Mouse (Mus musculus): ENCODE results near the gene Pnp. TPM values are rescaled to one million over a fixed set of nuclear protein-coding genes. Genes with fewer than 3 reads are reported as not detected.
"Not testable (repeated sequence)": the region's sequence is repeated elsewhere in the genome, so short reads cannot be mapped to it uniquely, and the experiment has no call there.

The Pnp gene
- total RNA-seq (2021) = 10 to 100 TPM; 12.8 to 13.2 TPM

DNA sequence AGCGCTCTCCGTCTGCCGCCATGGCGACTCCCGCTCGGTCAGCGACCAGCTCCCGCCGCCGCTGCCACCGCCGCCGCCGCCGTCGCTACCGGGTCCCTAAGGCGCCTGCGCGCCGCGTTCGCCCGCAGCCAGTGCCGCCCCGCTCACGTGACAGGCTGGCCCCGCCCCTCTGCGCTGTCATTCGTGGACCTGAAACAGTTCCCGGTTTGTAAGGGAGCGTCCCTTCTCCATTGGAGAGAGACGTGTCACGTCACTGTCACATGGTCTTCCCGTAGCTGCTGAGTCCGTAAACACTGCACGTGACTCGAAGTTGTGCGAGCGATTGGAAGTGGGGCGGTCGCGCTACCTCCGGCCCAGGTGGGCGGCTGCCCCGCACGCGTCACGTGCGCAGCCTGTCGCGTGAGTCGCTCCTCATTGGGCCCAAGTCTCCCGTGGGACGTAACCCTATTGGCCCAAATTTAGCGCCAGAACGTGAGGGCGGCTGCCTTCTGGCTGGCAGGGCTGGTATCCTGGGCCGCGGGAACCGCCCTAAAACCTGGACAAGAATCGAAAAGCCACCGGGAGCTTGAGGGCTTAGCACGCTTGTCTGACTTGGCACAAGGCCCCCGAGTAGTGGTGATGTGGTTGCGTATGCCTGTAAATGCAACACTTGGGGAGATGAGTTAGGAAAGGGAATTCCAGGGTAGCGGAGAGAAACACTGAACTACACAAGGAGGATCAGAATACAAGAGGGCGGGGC, at the start of gene Pnp, which contains the start of gene Pip4p1:
Gene Pnp (plus strand): TSS at position 329 of the 739 bp plus-strand sequence.
Gene Pip4p1 (minus strand): TSS at position 103 of the 739 bp plus-strand sequence.
- peak; percentile 99 for DNase-seq

DNA sequence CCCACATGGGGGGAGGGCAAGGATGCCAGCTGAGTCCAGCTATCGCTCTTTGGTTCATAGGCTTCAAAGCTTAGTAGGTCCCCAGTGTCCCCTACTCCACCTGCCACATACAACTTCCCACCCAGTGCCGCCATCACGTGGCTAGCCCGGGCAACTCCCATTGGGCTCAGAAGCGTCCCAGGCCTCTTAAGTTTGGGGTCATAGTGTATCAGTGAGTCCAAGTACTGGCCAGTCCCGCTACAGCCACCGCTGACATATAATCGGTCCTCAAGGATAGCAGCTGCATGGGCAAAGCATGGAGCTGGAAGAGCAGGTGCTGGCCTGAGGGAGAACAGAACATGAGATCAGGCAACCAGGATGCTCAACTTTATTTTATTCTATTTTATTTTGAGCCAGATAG, 39.3 kb upstream of the Pnp start:
- no peak for DNase-seq

GRCm38 (mm10) chr14:50892091-50892490, 38.8 kb upstream of the Pnp start:
- no peak for DNase-seq

DNA sequence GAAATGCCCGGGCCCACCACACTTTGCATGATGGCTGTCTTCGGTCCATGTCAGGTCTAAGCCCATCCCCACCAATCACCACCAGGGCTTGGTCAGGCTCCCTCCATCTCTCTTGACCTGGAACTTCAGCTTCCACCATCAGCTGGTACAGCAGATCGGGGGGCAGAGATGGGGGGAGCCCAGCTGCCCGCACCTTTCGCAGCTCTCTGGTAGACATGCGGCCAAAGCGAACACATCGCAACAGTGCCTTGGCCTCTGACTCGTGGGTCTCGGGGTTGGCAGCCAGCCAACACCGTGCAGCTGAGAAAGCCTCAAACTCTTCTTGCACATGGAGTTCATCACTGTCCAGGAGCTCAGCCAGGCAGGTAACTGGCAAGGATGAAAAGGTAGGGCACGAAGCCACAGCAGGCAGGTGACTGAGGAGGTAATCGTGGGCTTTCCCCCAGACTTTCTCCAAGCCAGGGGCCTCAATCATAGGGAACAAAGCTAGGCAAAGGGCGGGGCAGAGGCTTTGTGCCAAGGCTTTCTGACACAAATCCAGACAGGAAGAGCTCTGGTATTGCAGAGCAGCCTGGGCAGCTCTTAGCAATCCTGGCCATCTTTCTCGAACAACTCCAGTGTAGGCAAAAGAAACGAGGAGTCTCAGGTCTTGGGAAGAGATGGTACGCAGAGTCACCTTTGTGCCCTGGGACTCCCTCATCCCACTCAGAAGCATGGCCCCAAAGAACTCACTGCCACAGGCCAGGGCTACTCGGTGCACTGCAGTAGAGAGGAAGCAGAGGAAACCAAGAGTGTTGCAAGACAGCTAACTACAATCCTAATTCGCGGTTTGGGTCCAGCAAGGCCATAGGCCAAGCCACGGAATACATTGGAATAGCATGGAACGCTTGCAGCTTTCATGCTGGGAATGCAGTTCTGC, 38.1 kb upstream of the Pnp start:
- DNase-seq = no peak

DNA sequence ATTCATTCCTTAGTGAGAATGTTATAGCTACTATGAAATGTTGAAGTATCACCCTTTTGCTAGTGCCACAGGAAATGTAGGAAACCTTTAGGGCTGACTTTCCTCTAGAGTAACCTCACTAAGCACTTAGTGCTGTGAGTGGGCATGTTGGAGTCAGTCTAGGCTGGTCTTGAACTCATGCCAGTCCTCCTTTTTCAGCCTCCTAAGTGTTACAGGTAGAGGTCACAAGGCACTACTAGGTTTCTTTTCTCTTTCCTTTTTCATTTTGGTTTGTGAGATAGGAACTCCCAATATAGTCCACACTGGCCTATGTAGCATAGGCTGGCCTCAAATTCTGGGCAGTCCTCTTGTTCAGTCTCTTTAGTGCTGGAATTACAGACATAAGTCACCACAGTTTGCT, 35.5 kb upstream of the Pnp start:
- no peak for DNase-seq

DNA sequence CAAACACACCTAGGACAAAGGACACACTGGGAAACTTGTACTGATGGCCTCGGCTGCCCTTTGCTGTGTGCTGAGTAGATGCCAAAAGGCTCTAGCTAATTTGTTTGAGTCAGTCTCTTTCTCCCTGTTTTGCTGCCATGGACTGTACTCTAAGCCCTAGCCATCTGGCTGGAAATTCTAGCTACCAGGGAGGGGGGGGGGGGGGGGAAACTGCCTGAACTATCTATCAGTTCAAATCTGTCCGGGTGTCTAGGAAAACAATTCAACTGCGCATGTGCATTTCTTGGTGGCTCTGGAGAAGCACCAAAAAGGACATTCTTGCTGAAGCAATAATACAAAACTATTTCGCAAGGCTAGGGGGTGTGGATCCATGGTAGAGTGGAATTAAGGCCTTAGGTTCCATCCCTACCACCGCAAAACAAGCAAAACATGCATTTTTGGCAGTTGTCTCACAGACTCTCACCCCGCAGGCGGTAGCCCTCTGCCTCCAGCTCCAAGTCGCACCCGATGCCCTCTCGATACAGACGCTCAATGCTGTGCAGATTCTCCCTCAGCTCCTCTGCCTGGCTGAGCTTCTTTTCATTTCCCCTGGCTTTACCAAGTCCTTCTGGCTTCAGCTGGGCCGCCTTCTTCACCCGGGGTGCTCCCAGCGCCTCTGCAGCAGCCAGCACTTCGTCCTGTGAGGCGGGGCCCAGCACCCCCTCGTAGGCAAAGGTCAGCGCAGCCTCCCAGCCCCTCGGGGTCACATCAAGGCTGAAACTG, 34.7 kb upstream of the Pnp start:
- DNase-seq = peak; percentile 40 to 44

- DNase-seq = peak; percentile 30 to 34
These were observed 34.0 kb upstream of the Pnp start for GRCm38 (mm10) chr14:50896747-50897373.

DNA sequence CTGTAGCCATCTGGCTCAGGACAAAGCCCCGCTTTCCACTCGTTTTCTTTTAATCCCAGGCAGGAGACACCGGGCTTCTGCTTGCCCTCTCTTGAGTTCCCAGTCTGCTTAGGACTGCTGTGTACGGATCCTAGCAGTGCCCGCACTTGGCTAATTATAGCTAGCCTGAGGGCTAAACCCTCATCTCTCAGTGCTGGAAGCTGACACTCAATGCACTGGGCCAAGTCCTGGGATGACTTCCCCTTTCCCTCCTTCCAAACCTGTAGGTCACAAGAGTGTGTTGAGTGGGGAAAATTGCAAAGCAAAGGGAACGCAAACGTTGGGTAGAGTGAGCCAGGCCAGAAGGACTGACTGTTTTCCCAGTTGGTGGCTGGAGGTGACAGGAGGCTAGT, 33.5 kb upstream of the Pnp start, which contains the start of gene Klhl33:
Gene Klhl33 (minus strand): TSS at position 134 of the 392 bp plus-strand sequence.
- DNase-seq = no peak

- not testable (repeated sequence) for DNase-seq
These were observed 32.9 kb upstream of the Pnp start for GRCm38 (mm10) chr14:50897992-50898391.

GRCm38 (mm10) chr14:50903973-50904827, 26.7 kb upstream of the Pnp start:
- no peak for DNase-seq

GRCm38 (mm10) chr14:50904828-50905129, 26.1 kb upstream of the Pnp start:
- DNase-seq = no peak

DNA sequence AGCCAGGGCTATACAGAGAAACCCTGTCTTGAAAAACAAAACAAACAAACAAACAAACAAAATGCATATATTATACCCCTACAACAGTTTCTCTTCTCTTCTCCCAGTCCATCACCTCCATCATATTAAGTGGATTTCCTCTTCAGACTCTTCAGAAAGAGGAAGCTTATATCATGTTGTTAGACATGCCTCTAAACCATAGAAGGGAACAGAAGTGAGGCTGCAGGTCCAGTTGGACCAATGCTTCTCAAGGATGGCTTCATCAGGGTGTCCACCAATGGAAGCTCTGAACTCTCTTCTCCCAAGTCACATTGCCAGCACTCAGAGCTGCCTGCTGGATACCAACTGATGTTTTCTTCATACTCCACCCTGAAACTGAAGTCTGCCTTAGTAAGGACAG, 25.6 kb upstream of the Pnp start:
- not testable (repeated sequence) for DNase-seq

DNA sequence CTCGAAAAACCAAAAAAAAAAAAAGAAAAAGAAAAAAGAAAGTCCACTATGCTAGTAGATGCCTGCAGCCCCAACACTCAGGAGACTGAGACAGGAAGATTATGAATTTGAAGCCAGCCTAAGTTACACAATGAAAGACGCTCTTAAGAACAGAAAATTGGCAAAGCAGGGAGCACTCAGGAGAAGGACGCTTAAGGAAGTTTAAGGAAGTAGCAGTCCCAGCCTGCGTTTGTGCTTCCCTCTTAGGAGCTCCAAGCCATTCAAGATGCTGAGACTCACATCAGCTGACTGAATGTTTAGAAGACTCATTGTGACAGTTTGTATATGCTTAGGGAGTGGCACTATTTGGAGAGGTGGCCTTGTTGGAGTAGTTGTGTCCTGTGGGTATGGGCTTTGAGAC, 22.8 kb upstream of the Pnp start:
- DNase-seq = no peak

- DNase-seq = no peak
These were observed 19.5 kb upstream of the Pnp start for GRCm38 (mm10) chr14:50911356-50911755.

- DNase-seq = not testable (repeated sequence)
These were observed 7.4 kb upstream of the Pnp start for GRCm38 (mm10) chr14:50923437-50923836.

GRCm38 (mm10) chr14:50924281-50925064, 6.4 kb upstream of the Pnp start, which contains the start of the genes Osgep and Apex1:
Gene Osgep (minus strand): TSS chr14:50924893.
Gene Apex1 (plus strand): TSS chr14:50924968.
- DNase-seq = peak; percentile 96

DNA sequence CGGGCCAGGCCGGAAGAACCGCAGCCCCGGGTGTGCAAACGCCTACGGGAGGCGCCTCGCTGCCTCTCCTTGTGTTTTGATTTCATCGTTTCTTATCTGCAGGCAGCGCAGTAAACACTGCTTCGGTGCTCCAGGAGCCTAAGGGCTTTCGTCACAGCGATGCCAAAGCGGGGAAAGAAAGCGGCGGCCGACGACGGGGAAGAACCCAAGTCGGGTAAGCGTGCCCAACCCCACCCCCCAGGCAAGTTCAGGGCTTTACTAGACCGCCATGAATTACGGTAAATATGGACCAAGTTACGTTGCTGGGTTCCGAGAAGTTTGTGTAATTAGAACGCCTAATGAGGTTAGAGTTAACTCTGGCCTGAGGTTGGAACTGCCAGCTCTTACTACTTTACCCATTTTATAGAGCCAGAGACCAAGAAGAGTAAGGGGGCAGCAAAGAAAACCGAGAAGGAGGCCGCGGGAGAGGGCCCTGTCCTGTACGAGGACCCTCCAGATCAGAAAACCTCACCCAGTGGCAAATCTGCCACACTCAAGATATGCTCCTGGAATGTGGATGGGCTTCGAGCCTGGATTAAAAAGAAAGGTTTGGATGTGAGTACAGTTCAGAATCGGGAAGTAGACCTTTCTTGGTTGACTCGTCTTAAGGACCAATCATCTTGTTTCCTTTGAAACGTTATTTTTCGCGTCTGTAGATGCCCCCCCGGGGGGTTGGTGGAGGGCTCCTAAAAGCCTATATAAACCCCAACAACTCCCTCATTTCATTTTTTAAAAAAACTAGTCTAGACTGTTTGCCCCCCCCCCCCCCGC, 5.6 kb upstream of the Pnp start:
- no peak for DNase-seq

DNA sequence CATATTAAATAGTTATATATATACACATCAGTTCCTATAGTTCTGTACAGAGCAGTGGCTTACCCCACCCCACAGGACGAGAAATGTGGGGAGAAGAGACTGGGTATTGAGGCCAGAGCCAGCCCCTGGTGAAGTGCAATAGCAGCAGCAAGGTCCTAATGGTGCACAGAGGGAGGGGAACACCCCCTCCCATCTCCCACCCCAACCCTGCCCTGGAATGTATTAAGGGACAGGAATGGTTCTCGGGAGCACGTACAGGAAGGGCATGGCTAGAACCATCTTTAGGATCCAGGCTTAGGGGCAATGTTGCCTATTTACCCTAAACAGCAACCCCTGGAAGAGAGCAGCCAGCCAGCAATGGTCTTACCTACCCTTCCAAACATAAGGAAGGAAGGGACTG, 3.5 kb upstream of the Pnp start:
- no peak for DNase-seq

DNA sequence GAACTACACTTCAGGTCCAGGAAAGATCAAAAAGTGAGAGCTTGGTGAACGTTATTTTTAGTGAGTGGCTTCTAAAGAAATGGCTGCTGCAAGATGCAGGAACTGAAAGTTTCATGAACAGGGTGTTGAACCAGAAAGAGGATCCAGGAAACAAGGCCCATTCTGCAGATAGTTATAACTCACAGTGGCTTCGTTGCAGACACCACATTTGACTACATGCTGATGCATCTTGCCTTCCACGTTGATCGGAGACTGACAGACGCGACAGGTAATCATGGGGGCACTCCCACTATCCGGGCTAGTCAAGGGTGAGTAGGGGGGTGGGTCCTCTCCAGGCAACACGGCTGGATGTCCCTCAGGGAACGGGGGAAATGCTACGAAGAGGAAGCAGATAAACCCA, 931 bp upstream of the Pnp start:
- DNase-seq = peak in 1 of 2 experiments; percentile 23
